Mouse (Mus musculus): Measurements from ENCODE around the gene B3galt4. TPM values are rescaled to one million over a fixed set of nuclear protein-coding genes. Genes with fewer than 3 reads are reported as not detected.
"Not testable (repeated sequence)": the region's sequence is repeated elsewhere in the genome, so short reads cannot be mapped to it uniquely, and the experiment has no call there.

B3galt4 gene
- 13.3 and 16.1 TPM in 2 replicates for polyA plus RNA-seq (2015; fragmentation: Nextera tagmentation; extraction: Ambion mirVana)

DNA sequence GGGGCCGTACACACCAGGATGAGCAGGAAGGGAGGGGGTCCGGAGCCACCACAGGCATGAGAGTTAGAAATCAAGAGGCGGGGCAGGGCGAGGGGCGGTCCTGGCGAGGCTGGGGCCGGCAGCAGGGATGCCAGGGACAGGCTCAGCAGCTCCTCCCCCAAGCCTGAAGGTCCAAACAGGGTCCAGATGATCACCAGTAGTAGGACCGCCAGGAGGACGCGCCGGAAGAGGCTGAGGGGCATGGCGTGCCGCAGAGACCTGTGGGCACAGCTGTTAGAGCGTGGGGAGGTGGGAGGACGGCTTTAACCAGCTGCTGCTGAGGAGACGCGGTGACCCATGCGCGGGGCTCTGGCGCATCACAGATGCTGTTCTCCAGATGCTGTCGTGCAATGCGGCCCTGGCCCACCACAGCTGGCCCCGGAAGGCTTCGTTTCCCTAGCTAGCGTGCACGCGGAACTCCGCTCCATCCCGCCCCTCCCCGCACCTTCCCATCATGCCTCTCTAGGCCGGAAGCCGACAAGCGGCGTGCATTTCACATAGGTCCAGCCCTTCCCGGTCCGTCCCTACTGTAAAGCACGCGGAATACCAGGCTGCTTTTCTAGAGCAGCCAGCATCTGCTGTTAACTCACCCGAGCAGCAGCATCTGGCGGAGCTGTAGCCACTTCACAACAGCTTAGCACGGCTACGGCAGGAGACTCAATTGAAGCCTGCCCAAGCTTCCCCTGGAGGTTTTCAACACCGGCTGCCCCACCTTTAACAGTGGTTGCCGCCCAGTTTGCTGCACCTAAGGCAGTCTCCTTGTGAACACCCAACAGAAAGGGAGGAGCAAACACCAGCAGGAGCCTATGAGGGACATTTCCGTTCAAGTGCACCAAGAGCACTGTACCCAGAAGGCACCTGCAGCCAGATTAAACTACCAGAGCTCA, at the start of gene B3galt4:
TSS of gene B3galt4 (minus strand) at position 468 of the 926 bp plus-strand sequence.
- Histone ChIP-seq H3K4me3 (ENCODE audit: low read length) (peak within 1 kb of the TSS; percentile 58), H3K9ac (ENCODE audit: low read depth, low read length) (peak within 1 kb of the TSS; percentile 73), H3K27ac (ENCODE audit: low read depth, low read length) (peak within 1 kb of the TSS; percentile 92), H3K4me1 (ENCODE audit: control insufficient read depth, insufficient read depth, low read depth, low read length) (peaks cover 51% of the 10 kb centered on the region), H3K9me3 (ENCODE audit: control insufficient read depth, low read length) (no peaks in the 10 kb centered on the region), H3K4me2 (ENCODE audit: low read length) (peak within 1 kb of the TSS; percentile 93), H3K27me3 (replicated peaks; ENCODE audit: control insufficient read depth, insufficient read depth, low read length) (no peaks in the 10 kb centered on the region), H3K36me3 (ENCODE audit: control insufficient read depth, insufficient read depth, low read length) (peaks cover 18% of the 10 kb centered on the region)
- peak; percentile 83 for ATAC-seq
- WGBS = 1% methylated on average over 45 of the region's 45 CpGs

DNA sequence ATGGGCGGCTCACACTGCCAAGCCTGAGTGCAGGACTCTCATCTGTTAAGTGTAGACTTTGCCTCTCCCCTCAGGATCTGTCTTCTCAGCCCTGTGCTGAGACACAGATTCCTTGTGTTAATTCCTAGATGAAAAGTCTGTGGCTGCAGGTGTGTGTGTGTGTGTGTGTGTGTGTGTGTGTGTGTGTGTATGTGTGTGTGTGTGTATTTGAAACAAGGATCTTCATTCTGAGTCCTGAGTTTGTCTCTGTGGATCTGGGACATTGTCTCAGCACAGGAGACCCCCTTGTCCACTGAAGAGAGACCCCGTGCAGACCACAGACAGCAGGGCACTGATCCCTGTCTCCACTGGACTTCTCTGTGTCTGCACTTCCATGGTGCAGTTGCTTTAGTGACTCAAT, 49.5 kb upstream of the B3galt4 start:
- not testable (repeated sequence) for H3K27ac ChIP-seq (ENCODE audit: low read depth, low read length); H3K4me1 ChIP-seq (ENCODE audit: control insufficient read depth, insufficient read depth, low read depth, low read length); H3K9me3 ChIP-seq (ENCODE audit: control insufficient read depth, low read length); H3K36me3 ChIP-seq (ENCODE audit: control insufficient read depth, insufficient read depth, low read length); H3K4me2 ChIP-seq (ENCODE audit: low read length); H3K9ac ChIP-seq (ENCODE audit: low read depth, low read length); H3K4me3 ChIP-seq (ENCODE audit: low read length); ATAC-seq
- WGBS = 59% methylated on average over 2 of the region's 2 CpGs
- H3K27me3 ChIP-seq (replicated peaks; ENCODE audit: control insufficient read depth, insufficient read depth, low read length) = peaks cover 12% of the 10 kb centered on the region

DNA sequence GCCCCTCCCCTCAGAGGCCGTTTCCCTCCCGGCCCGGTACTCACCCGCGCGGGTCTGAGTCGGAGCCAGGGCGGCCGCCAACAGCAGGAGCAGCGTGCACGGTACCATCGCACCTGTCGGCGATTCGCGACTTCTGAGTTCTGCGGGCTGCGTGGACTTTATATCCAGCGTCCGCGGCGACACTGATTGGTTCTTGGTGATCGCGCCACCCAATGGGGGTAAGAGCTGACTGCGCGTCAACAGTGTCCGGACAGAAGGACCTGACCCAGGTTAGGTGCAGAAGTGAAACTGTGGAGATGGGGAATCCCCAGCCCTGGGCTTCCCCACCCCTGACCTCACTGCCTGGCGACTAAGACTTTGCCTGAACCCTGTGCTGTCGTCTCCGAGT, 48.9 kb upstream of the B3galt4 start, which contains the start of gene H2-K1:
TSS of gene H2-K1 (minus strand) at position 198 of the 388 bp plus-strand sequence.
- ATAC-seq = peak; percentile 85
- peak within 1 kb of the TSS; percentile 58 for H3K4me3 ChIP-seq (ENCODE audit: low read length)
- no peaks in the 10 kb centered on the region for H3K9me3 ChIP-seq (ENCODE audit: control insufficient read depth, low read length)
- peaks cover 12% of the 10 kb centered on the region for H3K27me3 ChIP-seq (replicated peaks; ENCODE audit: control insufficient read depth, insufficient read depth, low read length)
- H3K27ac ChIP-seq (ENCODE audit: low read depth, low read length) = no peak within 1 kb of the TSS
- peak within 1 kb of the TSS; percentile 97 for H3K4me2 ChIP-seq (ENCODE audit: low read length)
- WGBS = under 1% methylated on average over 29 of the region's 30 CpGs
- no peaks in the 10 kb centered on the region for H3K36me3 ChIP-seq (ENCODE audit: control insufficient read depth, insufficient read depth, low read length)
- H3K4me1 ChIP-seq (ENCODE audit: control insufficient read depth, insufficient read depth, low read depth, low read length) = peaks cover 3% of the 10 kb centered on the region
- peak within 1 kb of the TSS; percentile 68 for H3K9ac ChIP-seq (ENCODE audit: low read depth, low read length)

DNA sequence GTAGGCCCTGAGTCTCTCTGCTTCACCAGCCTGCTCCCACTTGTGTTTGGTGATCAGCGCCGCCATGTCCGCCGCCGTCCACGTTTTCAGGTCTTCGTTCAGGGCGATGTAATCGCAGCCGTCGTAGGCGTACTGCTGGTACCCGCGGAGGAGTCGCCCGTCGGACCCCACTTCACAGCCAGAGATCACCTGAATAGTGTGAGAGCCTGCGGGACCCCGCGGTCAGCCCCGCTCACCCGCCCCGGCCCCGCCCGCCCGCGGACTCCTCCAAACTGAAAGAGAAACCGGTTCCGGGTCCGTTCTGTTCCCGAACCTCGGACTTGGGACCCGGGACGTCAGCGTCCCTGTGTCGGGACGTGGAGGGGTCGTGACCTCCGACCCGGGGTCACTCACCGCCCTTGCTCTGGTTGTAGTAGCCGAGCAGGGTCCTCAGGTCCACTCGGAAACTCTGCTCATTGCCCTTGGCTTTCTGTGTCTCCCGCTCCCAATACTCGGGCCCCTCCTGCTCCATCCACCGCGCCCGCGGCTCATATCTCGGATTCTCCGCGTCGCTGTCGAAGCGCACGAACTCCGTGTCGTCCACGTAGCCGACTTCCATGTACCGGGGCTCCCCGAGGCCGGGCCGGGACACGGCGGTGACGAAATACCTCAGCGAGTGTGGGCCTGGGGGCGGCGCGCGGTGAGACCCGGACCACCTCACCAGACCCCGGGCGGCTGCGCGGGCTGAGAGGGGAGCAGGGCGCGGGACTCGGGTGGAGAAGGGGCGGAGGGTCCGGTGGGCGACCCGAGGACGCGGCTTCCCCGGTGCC, 48.3 kb upstream of the B3galt4 start:
- Histone ChIP-seq H3K9me3 (ENCODE audit: control insufficient read depth, low read length) (no peaks in the 10 kb centered on the region), H3K9ac (ENCODE audit: low read depth, low read length) (peak overlapping the region; percentile 68), H3K4me3 (ENCODE audit: low read length) (peak overlapping the region; percentile 58), H3K4me1 (ENCODE audit: control insufficient read depth, insufficient read depth, low read depth, low read length) (peaks cover 3% of the 10 kb centered on the region), H3K4me2 (ENCODE audit: low read length) (peak overlapping the region; percentile 97), H3K36me3 (ENCODE audit: control insufficient read depth, insufficient read depth, low read length) (no peaks in the 10 kb centered on the region), H3K27me3 (replicated peaks; ENCODE audit: control insufficient read depth, insufficient read depth, low read length) (peaks cover 12% of the 10 kb centered on the region), H3K27ac (ENCODE audit: low read depth, low read length) (no peak overlapping the region)
- 3% methylated on average over 76 of the region's 87 CpGs for WGBS
- ATAC-seq = peak; percentile 54

DNA sequence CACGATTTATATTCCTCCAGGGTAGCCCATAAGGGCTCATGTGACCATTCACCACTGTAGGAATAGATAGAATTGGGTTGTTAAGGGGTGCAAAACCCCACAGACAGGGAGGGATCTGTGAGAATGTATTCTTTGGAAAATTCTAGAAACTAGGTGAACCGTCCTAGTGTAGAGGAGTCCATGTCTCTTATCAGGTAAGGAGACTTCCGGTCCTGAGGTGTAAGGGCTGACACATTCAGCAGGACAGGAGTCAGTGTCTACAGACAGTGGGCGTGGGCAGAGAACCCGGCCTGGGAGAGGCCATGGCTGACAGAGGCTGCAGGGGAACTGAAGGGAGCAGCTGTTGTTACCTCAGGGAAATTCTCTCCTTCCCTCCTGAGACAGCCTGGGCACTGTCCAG, 47.4 kb upstream of the B3galt4 start:
- not testable (repeated sequence) for ATAC-seq; H3K9me3 ChIP-seq (ENCODE audit: control insufficient read depth, low read length); H3K4me3 ChIP-seq (ENCODE audit: low read length); H3K27ac ChIP-seq (ENCODE audit: low read depth, low read length); H3K36me3 ChIP-seq (ENCODE audit: control insufficient read depth, insufficient read depth, low read length); H3K4me2 ChIP-seq (ENCODE audit: low read length); H3K4me1 ChIP-seq (ENCODE audit: control insufficient read depth, insufficient read depth, low read depth, low read length); H3K9ac ChIP-seq (ENCODE audit: low read depth, low read length)
- 63% methylated on average over 5 of the region's 5 CpGs for WGBS
- H3K27me3 ChIP-seq (replicated peaks; ENCODE audit: control insufficient read depth, insufficient read depth, low read length) = peaks cover 12% of the 10 kb centered on the region

DNA sequence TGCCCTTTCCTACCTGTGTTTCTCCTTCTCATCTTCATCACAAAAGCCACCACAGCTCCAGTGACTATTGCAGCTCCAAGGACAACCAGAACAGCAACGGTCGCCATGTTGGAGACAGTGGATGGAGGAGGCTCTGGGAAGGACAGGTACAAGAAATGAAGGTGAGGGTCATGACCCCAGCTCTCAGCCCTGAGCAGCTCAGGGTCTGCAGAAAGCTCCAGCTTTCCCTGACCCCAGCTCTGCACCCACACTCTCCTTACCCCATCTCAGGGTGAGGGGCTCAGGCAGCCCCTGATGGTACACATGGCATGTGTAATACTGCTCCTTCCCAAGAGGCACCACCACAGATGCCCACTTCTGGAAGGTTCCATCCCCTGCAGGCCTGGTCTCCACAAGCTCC, 45.7 kb upstream of the B3galt4 start:
- not testable (repeated sequence) for H3K9ac ChIP-seq (ENCODE audit: low read depth, low read length); H3K4me1 ChIP-seq (ENCODE audit: control insufficient read depth, insufficient read depth, low read depth, low read length); H3K9me3 ChIP-seq (ENCODE audit: control insufficient read depth, low read length); H3K36me3 ChIP-seq (ENCODE audit: control insufficient read depth, insufficient read depth, low read length); ATAC-seq; H3K4me3 ChIP-seq (ENCODE audit: low read length); H3K27ac ChIP-seq (ENCODE audit: low read depth, low read length); H3K4me2 ChIP-seq (ENCODE audit: low read length)
- H3K27me3 ChIP-seq (replicated peaks; ENCODE audit: control insufficient read depth, insufficient read depth, low read length) = peaks cover 12% of the 10 kb centered on the region
- WGBS = 96% methylated on average over 2 of the region's 2 CpGs

DNA sequence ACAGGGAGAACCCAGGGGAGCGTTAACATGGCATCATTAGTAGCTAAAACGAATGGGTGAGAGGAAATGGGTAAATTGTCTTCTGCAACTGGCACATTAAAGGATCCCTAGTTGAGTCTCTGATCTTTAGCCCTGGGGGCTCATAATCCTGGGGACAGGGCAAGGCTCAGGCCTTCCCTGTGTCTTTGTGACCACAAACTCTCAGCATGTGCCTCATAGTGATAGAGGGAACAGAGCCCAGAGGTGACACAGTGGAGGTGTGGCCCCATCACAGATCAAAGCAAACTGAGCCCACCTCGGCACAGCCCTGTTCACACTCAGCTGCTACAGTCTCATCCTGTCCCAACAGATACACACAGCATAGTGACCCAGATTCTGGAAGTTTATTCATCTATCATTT, 44.4 kb upstream of the B3galt4 start:
- no peak overlapping the region for H3K4me2 ChIP-seq (ENCODE audit: low read length)
- H3K9me3 ChIP-seq (ENCODE audit: control insufficient read depth, low read length) = no peaks in the 10 kb centered on the region
- no peak for ATAC-seq
- peaks cover 3% of the 10 kb centered on the region for H3K4me1 ChIP-seq (ENCODE audit: control insufficient read depth, insufficient read depth, low read depth, low read length)
- H3K27ac ChIP-seq (ENCODE audit: low read depth, low read length) = no peak overlapping the region
- H3K36me3 ChIP-seq (ENCODE audit: control insufficient read depth, insufficient read depth, low read length) = no peaks in the 10 kb centered on the region
- no peak overlapping the region for H3K9ac ChIP-seq (ENCODE audit: low read depth, low read length)
- H3K27me3 ChIP-seq (replicated peaks; ENCODE audit: control insufficient read depth, insufficient read depth, low read length) = peaks cover 6% of the 10 kb centered on the region
- WGBS = 75% methylated on average over 3 of the region's 3 CpGs
- no peak overlapping the region for H3K4me3 ChIP-seq (ENCODE audit: low read length)

DNA sequence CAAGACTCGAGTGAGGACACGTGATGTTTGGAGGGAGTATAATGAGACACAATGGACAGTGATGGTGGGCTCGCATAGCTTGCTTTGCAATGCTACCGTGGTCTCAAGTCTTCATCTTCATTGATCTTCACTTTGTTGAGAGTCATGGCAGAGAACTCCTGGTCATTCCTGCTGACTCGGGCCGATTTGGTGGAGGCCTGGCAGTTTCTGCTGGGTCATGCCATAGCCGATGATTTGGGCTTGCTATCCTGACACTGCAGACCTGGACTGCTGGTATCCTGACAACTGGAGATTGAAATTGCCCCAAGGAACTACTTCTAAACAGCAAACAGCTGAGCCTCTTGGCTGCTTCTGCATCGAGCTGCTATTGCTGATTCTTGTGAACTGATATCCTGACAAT, 43.7 kb upstream of the B3galt4 start:
- no peak overlapping the region for H3K4me3 ChIP-seq (ENCODE audit: low read length)
- H3K9me3 ChIP-seq (ENCODE audit: control insufficient read depth, low read length) = no peaks in the 10 kb centered on the region
- H3K27me3 ChIP-seq (replicated peaks; ENCODE audit: control insufficient read depth, insufficient read depth, low read length) = peaks cover 1% of the 10 kb centered on the region
- no peak overlapping the region for H3K4me2 ChIP-seq (ENCODE audit: low read length)
- H3K9ac ChIP-seq (ENCODE audit: low read depth, low read length) = no peak overlapping the region
- 89% methylated on average over 8 of the region's 8 CpGs for WGBS
- H3K4me1 ChIP-seq (ENCODE audit: control insufficient read depth, insufficient read depth, low read depth, low read length) = peaks cover 2% of the 10 kb centered on the region
- H3K36me3 ChIP-seq (ENCODE audit: control insufficient read depth, insufficient read depth, low read length) = no peaks in the 10 kb centered on the region
- no peak for ATAC-seq
- no peak overlapping the region for H3K27ac ChIP-seq (ENCODE audit: low read depth, low read length)
